ENCODE assay signal across 8 mouse cellular contexts in the genomic region with DNA sequence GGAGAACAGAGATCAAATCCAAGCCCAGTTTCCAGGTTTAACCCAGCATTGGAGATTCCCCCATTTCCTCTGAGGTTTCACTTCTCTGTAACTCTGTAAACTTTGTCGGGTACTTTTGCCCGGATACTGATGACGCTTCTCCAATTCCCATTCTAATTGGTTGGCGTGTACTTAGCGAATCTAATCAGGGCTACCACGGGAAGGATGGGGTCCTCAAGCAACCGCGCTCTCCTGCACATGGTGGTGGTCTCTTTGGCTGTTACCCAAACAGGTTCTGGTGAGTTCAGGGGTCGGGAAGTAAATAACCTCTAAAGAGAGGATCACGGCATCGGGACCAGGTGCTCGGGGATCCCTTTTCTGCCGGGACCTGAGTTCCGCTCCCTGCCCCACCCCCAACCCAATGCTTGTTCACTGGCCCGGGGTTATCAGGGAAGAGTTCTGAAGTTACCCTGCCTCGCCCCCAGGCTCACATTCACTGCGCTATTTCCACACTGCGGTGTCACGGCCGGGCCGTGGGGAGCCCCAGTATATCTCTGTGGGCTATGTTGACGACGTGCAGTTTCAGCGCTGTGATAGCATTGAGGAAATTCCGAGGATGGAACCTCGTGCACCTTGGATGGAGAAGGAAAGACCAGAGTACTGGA. TPM values are rescaled to one million over a fixed set of nuclear protein-coding genes. Genes with fewer than 3 reads are reported as not detected.
DNase-seq lines count a peak whose midpoint lies in the region; ATAC-seq and TF ChIP-seq lines count a peak whose summit lies in the region.

A gene (plus strand): TSS at position 163 of the 644 bp plus-strand sequence.

- no peak for TF ChIP-seq POLR2A in brain, embryonic 14.5 days (IDR thresholded peaks at IDR 0.05; ENCODE audit: borderline replicate concordance, extremely low read depth, insufficient read depth, insufficient read length, poor library complexity, severe bottlenecking)
- TF ChIP-seq POLR2A in liver, adult 2 months (IDR thresholded peaks at IDR 0.05; ENCODE audit: extremely low read depth, insufficient read depth, low read length) = no peak
- no peak for TF ChIP-seq POLR2A in myocyte (IDR thresholded peaks at IDR 0.05; ENCODE audit: insufficient read length, low read depth)

- no peaks in the 10 kb centered on the region for H3K27me3 ChIP-seq in erythroblast, embryonic 14.5 days (ENCODE audit: control insufficient read depth)
- H3K27me3 ChIP-seq in heart, embryonic 11.5 days (ENCODE audit: control insufficient read depth, insufficient read depth, low read length) = no peaks in the 10 kb centered on the region
- no peaks in the 10 kb centered on the region for H3K27me3 ChIP-seq in kidney, embryonic 16.5 days (ENCODE audit: insufficient read depth, low read length)
- no peaks in the 10 kb centered on the region for H3K27me3 ChIP-seq in liver, adult 2 months (ENCODE audit: control insufficient read depth, insufficient read depth, low read length)
- H3K27me3 ChIP-seq in myocyte (ENCODE audit: control insufficient read depth, insufficient read depth, insufficient read length) = no peaks in the 10 kb centered on the region
- no peaks in the 10 kb centered on the region for H3K27me3 ChIP-seq in splenic B cell, adult 2 months (ENCODE audit: control insufficient read depth, insufficient read depth, low read length, poor library complexity, severe bottlenecking)

- H3K9me3 ChIP-seq in erythroblast, embryonic 14.5 days (ENCODE audit: control insufficient read depth, low read length) = no peaks in the 10 kb centered on the region
- H3K9me3 ChIP-seq in heart, embryonic 11.5 days (replicated peaks; ENCODE audit: control insufficient read depth, low read length) = no peaks in the 10 kb centered on the region
- H3K9me3 ChIP-seq in kidney, embryonic 16.5 days (ENCODE audit: low read length) = no peaks in the 10 kb centered on the region

- peak; percentile 95 for ATAC-seq in heart, embryonic 11.5 days (replicated peaks; ENCODE audit: insufficient number of reproducible peaks, low FRiP score, low TSS enrichment)
- peak; percentile 98 for ATAC-seq in kidney, embryonic 16.5 days (ENCODE audit: low FRiP score, low TSS enrichment)

- WGBS in heart, embryonic 11.5 days (ENCODE audit: insufficient replicate concordance) = 2% methylated on average over 26 of the region's 26 CpGs
- WGBS in kidney, embryonic 16.5 days = 3% methylated on average over 26 of the region's 26 CpGs
- under 1% methylated on average over 26 of the region's 26 CpGs for WGBS in liver, adult 2 months

- peaks cover 12% of the 10 kb centered on the region for H3K4me1 ChIP-seq in erythroblast, embryonic 14.5 days (ENCODE audit: control insufficient read depth)
- no peaks in the 10 kb centered on the region for H3K4me1 ChIP-seq in heart, embryonic 11.5 days (ENCODE audit: control insufficient read depth, insufficient read depth, low read length)
- H3K4me1 ChIP-seq in kidney, embryonic 16.5 days (ENCODE audit: insufficient read depth, low read length) = 0 out of 2 replicates have a peak, but pooled peaks cover 3% of the 10 kb centered on the region
- H3K4me1 ChIP-seq in liver, adult 2 months (ENCODE audit: control insufficient read depth, insufficient read depth, low read length) = no peaks in the 10 kb centered on the region

- no peak for TF ChIP-seq CTCF in brain, embryonic 14.5 days (IDR thresholded peaks at IDR 0.05; ENCODE audit: borderline replicate concordance, extremely low read depth, insufficient read depth, insufficient read length)
- no peak for TF ChIP-seq CTCF in liver, adult 2 months (IDR thresholded peaks at IDR 0.05; ENCODE audit: low read depth, low read length)

- no peak within 1 kb of the TSS for H3K27ac ChIP-seq in heart, embryonic 11.5 days (ENCODE audit: low read depth, low read length)
- no peak within 1 kb of the TSS for H3K27ac ChIP-seq in kidney, embryonic 16.5 days (ENCODE audit: low read length)
- peak within 1 kb of the TSS; percentile 55 for H3K27ac ChIP-seq in liver, adult 2 months (replicated peaks; ENCODE audit: insufficient read depth, low read depth, low read length)

- peak within 1 kb of the TSS; percentile 60 for H3K4me3 ChIP-seq in erythroblast, embryonic 14.5 days (replicated peaks)
- H3K4me3 ChIP-seq in heart, embryonic 11.5 days (ENCODE audit: low read depth, low read length) = peak within 1 kb of the TSS; percentile 56
- peak within 1 kb of the TSS; percentile 46 for H3K4me3 ChIP-seq in kidney, embryonic 16.5 days (ENCODE audit: low read length)
- H3K4me3 ChIP-seq in liver, adult 2 months (ENCODE audit: insufficient read depth, low read depth, low read length) = peak within 1 kb of the TSS; percentile 80
- H3K4me3 ChIP-seq in myocyte = peak within 1 kb of the TSS; percentile 37

- no peak within 1 kb of the TSS for H3ac ChIP-seq in myocyte (ENCODE audit: control insufficient read depth, insufficient read length)

- peak; percentile 95 to 96 for DNase-seq in B cell, adult 2 months
- peak; percentile 91 for DNase-seq in brain, embryonic 14.5 days (ENCODE audit: low read depth)
- DNase-seq in liver, adult 2 months (ENCODE audit: extremely low read depth, low read depth, low spot score) = peak; percentile 78
- DNase-seq in splenic B cell, adult 2 months (ENCODE audit: low read depth, low spot score) = peak; percentile 97

- H3K4me2 ChIP-seq in heart, embryonic 11.5 days = peak within 1 kb of the TSS; percentile 95
- H3K4me2 ChIP-seq in kidney, embryonic 16.5 days (replicated peaks; ENCODE audit: low read depth, low read length) = peak within 1 kb of the TSS; percentile 67
- H3K4me2 ChIP-seq in myocyte (ENCODE audit: low read depth) = peak within 1 kb of the TSS; percentile 79

- H3K9ac ChIP-seq in heart, embryonic 11.5 days (ENCODE audit: low read depth, low read length) = peak within 1 kb of the TSS; percentile 49
- 0 out of 2 replicates have a peak within 1 kb of the TSS, but pooled peaks have one; percentile 42 for H3K9ac ChIP-seq in kidney, embryonic 16.5 days (replicated peaks; ENCODE audit: low read length)
- peak within 1 kb of the TSS; percentile 56 for H3K9ac ChIP-seq in liver, adult 2 months (ENCODE audit: low read depth, low read length)

- no peaks in the 10 kb centered on the region for H3K79me2 ChIP-seq in liver, adult 2 months (ENCODE audit: control insufficient read depth, insufficient read depth, low read length)
- H3K79me2 ChIP-seq in myocyte (ENCODE audit: control insufficient read depth, insufficient read depth) = no peaks in the 10 kb centered on the region

- H3K36me3 ChIP-seq in erythroblast, embryonic 14.5 days (ENCODE audit: control insufficient read depth) = no peaks in the 10 kb centered on the region
- H3K36me3 ChIP-seq in heart, embryonic 11.5 days (ENCODE audit: control insufficient read depth, insufficient read depth, low read length) = no peaks in the 10 kb centered on the region
- H3K36me3 ChIP-seq in kidney, embryonic 16.5 days (ENCODE audit: insufficient read depth, low read length) = no peaks in the 10 kb centered on the region
- no peaks in the 10 kb centered on the region for H3K36me3 ChIP-seq in liver, adult 2 months (ENCODE audit: control insufficient read depth, insufficient read depth, low read length)
- H3K36me3 ChIP-seq in myocyte (ENCODE audit: control insufficient read depth, insufficient read depth) = no peaks in the 10 kb centered on the region
- H3K36me3 ChIP-seq in splenic B cell, adult 2 months (ENCODE audit: control insufficient read depth, insufficient read depth, low read length, poor library complexity, severe bottlenecking) = peaks cover 5% of the 10 kb centered on the region; the same call in 1 of the 2 replicates

TF ChIP-seq in myocyte, 11 proteins besides CTCF, POLR2A, EP300 and RAD21:
- no peak for TF ChIP-seq TCF12 (IDR thresholded peaks at IDR 0.05; ENCODE audit: insufficient read depth, poor library complexity, severe bottlenecking)
- no peak for TF ChIP-seq TCF3 (IDR thresholded peaks at IDR 0.05; ENCODE audit: insufficient read length, low read depth)
- no peak for TF ChIP-seq MYOD1 (IDR thresholded peaks at IDR 0.05; ENCODE audit: control insufficient read depth in 1 of 3, insufficient read length in 2 of 3, low read depth in 2 of 3)
- no peak for TF ChIP-seq POLR2AphosphoS2 (IDR thresholded peaks at IDR 0.05; ENCODE audit: insufficient read length, low read depth)
- no peak for TF ChIP-seq MYOG (IDR thresholded peaks at IDR 0.05; ENCODE audit: control insufficient read depth in 1 of 3, insufficient read depth in 1 of 3, insufficient read length in 2 of 3, low read depth in 2 of 3)
- no peak for TF ChIP-seq USF1 (IDR thresholded peaks at IDR 0.05; ENCODE audit: low read depth)
- TF ChIP-seq MAX (IDR thresholded peaks at IDR 0.05; ENCODE audit: low read depth) = no peak
- TF ChIP-seq CEBPB (IDR thresholded peaks at IDR 0.05; ENCODE audit: insufficient read depth, poor library complexity, severe bottlenecking) = no peak
- no peak for TF ChIP-seq E2F4 (IDR thresholded peaks at IDR 0.05; ENCODE audit: insufficient read depth)
- TF ChIP-seq REST (IDR thresholded peaks at IDR 0.05; ENCODE audit: insufficient read depth, insufficient read length) = no peak
- no peak for TF ChIP-seq SRF (IDR thresholded peaks at IDR 0.05; ENCODE audit: control insufficient read depth, insufficient read length, low read depth)

RNA-seq across cellular contexts. Expression of the gene that starts here (rescaled TPM):
- polyA plus RNA-seq in brain, embryonic 14.5 days (2012; rRNA removed) = 0.42 and 0.68 TPM in 2 replicates
- not detected in 2 replicates for polyA plus RNA-seq in erythroblast, embryonic 14.5 days (2012)
- polyA plus RNA-seq in heart, embryonic 11.5 days (2014; fragmentation: Nextera tagmentation; extraction: Ambion mirVana) = 0.55 and 0.72 TPM in 2 replicates
- polyA plus RNA-seq in kidney, embryonic 16.5 days (2015; fragmentation: Nextera tagmentation; extraction: Ambion mirVana) = 1.5 TPM in 2 replicates
- total RNA-seq in liver, adult 2 months (2014; rRNA removed) = 4.4 and 4.5 TPM in 2 replicates
- 1.7 and 3.3 TPM in 2 replicates for polyA plus RNA-seq in liver, adult 2 months (2012; rRNA removed)
- 4.3 TPM for polyA plus RNA-seq in myocyte (2012; fragmentation: generic; extraction: Trizol)

Comparison
In these comparisons a context has a peak if more than half of its experiments do, and no peak if none do; other contexts are left out.
1. Peak in DNase-seq in brain, embryonic 14.5 days; RNA of the gene not detected or under 1 TPM.
2. Peak in ATAC-seq, H3K4me3 ChIP-seq, H3K9ac ChIP-seq and H3K4me2 ChIP-seq in heart, embryonic 11.5 days; RNA of the gene not detected or under 1 TPM.